Mouse (Mus musculus) brain, embryonic 18.5 days (tissue): ENCODE measurements around the gene Snx5.

Source experiments
- DNase-seq: peaks from one replicate; pipeline ENCODE4 v3.0.0-alpha.2; 2012; ENCODE audit warnings: low read depth, low spot score

The Snx5 gene

GRCm38 (mm10) chr2:144267731-144268015 is 3.0 kb downstream of the Snx5 start:
- no peak for DNase-seq

- DNase-seq, result no peak
Measured at GRCm38 (mm10) chr2:144267004-144267730, 3.5 kb downstream of the Snx5 start.

GRCm38 (mm10) chr2:144265916-144266683 is 4.6 kb downstream of the Snx5 start:
- no peak for DNase-seq

GRCm38 (mm10) chr2:144265120-144265488 is 5.6 kb downstream of the Snx5 start:
- no peak for DNase-seq

- DNase-seq, result no peak
Measured at GRCm38 (mm10) chr2:144264398-144265119, 6.1 kb downstream of the Snx5 start.

- DNase-seq, result no peak
Measured at GRCm38 (mm10) chr2:144262837-144263236, 7.9 kb downstream of the Snx5 start.

GRCm38 (mm10) chr2:144250111-144250510 is 20.6 kb downstream of the Snx5 start:
- no peak for DNase-seq

GRCm38 (mm10) chr2:144248613-144249376 is 21.9 kb downstream of the Snx5 start:
- no peak for DNase-seq

GRCm38 (mm10) chr2:144247337-144247978 is 23.2 kb downstream of the Snx5 start:
- DNase-seq, result no peak

GRCm38 (mm10) chr2:144246270-144246669 is 24.4 kb downstream of the Snx5 start:
- no peak for DNase-seq

GRCm38 (mm10) chr2:144245464-144245863 is 25.2 kb downstream of the Snx5 start:
- DNase-seq, result no peak

- no peak for DNase-seq
Measured at GRCm38 (mm10) chr2:144240095-144240899, 30.4 kb downstream of the Snx5 start.

GRCm38 (mm10) chr2:144239318-144239717 is 31.4 kb downstream of the Snx5 start:
- DNase-seq, result no peak

- no peak for DNase-seq
Measured at GRCm38 (mm10) chr2:144238341-144238740, 32.4 kb downstream of the Snx5 start.

- no peak for DNase-seq
Measured at GRCm38 (mm10) chr2:144236791-144237584, 33.7 kb downstream of the Snx5 start.

GRCm38 (mm10) chr2:144235776-144236175 is 34.9 kb downstream of the Snx5 start:
- DNase-seq, result no peak

GRCm38 (mm10) chr2:144233534-144233933 is 37.2 kb downstream of the Snx5 start:
- no peak for DNase-seq

GRCm38 (mm10) chr2:144231115-144231514 is 39.6 kb downstream of the Snx5 start:
- DNase-seq, result no peak

- no peak for DNase-seq
Measured at GRCm38 (mm10) chr2:144230498-144230897, 40.2 kb downstream of the Snx5 start.

GRCm38 (mm10) chr2:144229647-144230046 is 41.1 kb downstream of the Snx5 start:
- DNase-seq, result no peak
